Mouse (Mus musculus) hindbrain, embryonic 10.5 days (tissue): ENCODE results near the gene Ttc7. TPM values are rescaled to one million over a fixed set of nuclear protein-coding genes. Genes with fewer than 3 reads are reported as not detected.
"Not testable (repeated sequence)": the region's sequence is repeated elsewhere in the genome, so short reads cannot be mapped to it uniquely, and the experiment has no call there.

Experiments used
- DNase-seq: peaks from one replicate; pipeline ENCODE4 v3.0.0-alpha.2; 2017; ENCODE audit warnings: low spot score
- H3K27ac ChIP-seq: fragments of 300-500 bp; sonication (generic); 2 replicates; pipeline ENCODE4 v1.5.1; 2016; ENCODE audit warnings: mild to moderate bottlenecking, moderate library complexity
- H3K27me3 ChIP-seq: fragments of 300-500 bp; sonication (generic); 2 replicates; pipeline ENCODE4 v1.6.1; 2016; ENCODE audit warnings: mild to moderate bottlenecking; ENCODE audit not compliant: poor library complexity, insufficient read depth, severe bottlenecking
- H3K36me3 ChIP-seq: fragments of 300-500 bp; sonication (generic); 2 replicates; pipeline ENCODE4 v1.6.1; 2016; ENCODE audit warnings: mild to moderate bottlenecking, moderate library complexity
- H3K4me1 ChIP-seq: fragments of 300-500 bp; sonication (generic); replicated peaks from 2 replicates; pipeline ENCODE4 v1.6.1; 2016; ENCODE audit warnings: mild to moderate bottlenecking
- H3K4me3 ChIP-seq: fragments of 300-500 bp; sonication (generic); 2 replicates; pipeline ENCODE4 v1.5.1; 2016; ENCODE audit warnings: mild to moderate bottlenecking, moderate library complexity
- H3K9me3 ChIP-seq: fragments of 300-500 bp; sonication (generic); 2 replicates; pipeline ENCODE4 v1.6.1; 2016; ENCODE audit warnings: mild to moderate bottlenecking, moderate library complexity
- WGBS: fragments of 180-500 bp; shearing (Covaris S2); methylation state at CpG from one replicate; pipeline ENCODE4 v1.1.7; 2016; 5-methylcytosine and 5-hydroxymethylcytosine counted together
- polyA plus RNA-seq: library from polyadenylated mRNA; unstranded; fragments of >200 nt; fragmentation: Nextera tagmentation; extraction: Ambion mirVana; gene quantifications from 2 replicates; pipeline ENCODE4 v1.2.1, GENCODE M21; 2016

The Ttc7 gene
- polyA plus RNA-seq, 1 experiment from 2014 or later: 4.7 TPM

GRCm38 (mm10) chr17:87291782-87292181, 9.1 kb downstream of the Ttc7 start:
- H3K36me3 ChIP-seq: no peaks in the 10 kb centered on the region
- H3K9me3 ChIP-seq: no peaks in the 10 kb centered on the region
- DNase-seq: no peak
- H3K27ac ChIP-seq: no peak overlapping the region
- 90% methylated on average over 5 of the region's 5 CpGs for WGBS
- H3K4me3 ChIP-seq: no peak overlapping the region
- H3K4me1 ChIP-seq: peaks cover 15% of the 10 kb centered on the region
- peaks cover 35% of the 10 kb centered on the region for H3K27me3 ChIP-seq

- peaks cover 4% of the 10 kb centered on the region for H3K4me1 ChIP-seq
- no peak overlapping the region for H3K27ac ChIP-seq
- 90% methylated on average over 5 of the region's 5 CpGs for WGBS
- H3K27me3 ChIP-seq: peaks cover 22% of the 10 kb centered on the region
- no peaks in the 10 kb centered on the region for H3K9me3 ChIP-seq
- no peak for DNase-seq
- no peak overlapping the region for H3K4me3 ChIP-seq
- H3K36me3 ChIP-seq: no peaks in the 10 kb centered on the region
Measured at GRCm38 (mm10) chr17:87293125-87293524, 10.4 kb downstream of the Ttc7 start.

GRCm38 (mm10) chr17:87295738-87296137, 13.1 kb downstream of the Ttc7 start:
- 85% methylated on average over 7 of the region's 7 CpGs for WGBS
- DNase-seq: no peak
- no peak overlapping the region for H3K27ac ChIP-seq
- no peaks in the 10 kb centered on the region for H3K27me3 ChIP-seq
- no peaks in the 10 kb centered on the region for H3K9me3 ChIP-seq
- H3K4me3 ChIP-seq: no peak overlapping the region
- no peaks in the 10 kb centered on the region for H3K4me1 ChIP-seq
- no peaks in the 10 kb centered on the region for H3K36me3 ChIP-seq

GRCm38 (mm10) chr17:87296701-87297100, 14.0 kb downstream of the Ttc7 start:
- not testable (repeated sequence) for H3K27me3 ChIP-seq, H3K27ac ChIP-seq, H3K4me3 ChIP-seq, H3K9me3 ChIP-seq, H3K36me3 ChIP-seq, DNase-seq, H3K4me1 ChIP-seq
- 83% methylated on average over 1 of the region's 1 CpGs for WGBS

GRCm38 (mm10) chr17:87298944-87299343, 16.3 kb downstream of the Ttc7 start:
- H3K27me3 ChIP-seq: no peaks in the 10 kb centered on the region
- WGBS: 77% methylated on average over 6 of the region's 6 CpGs
- no peak for DNase-seq
- H3K36me3 ChIP-seq: no peaks in the 10 kb centered on the region
- H3K4me3 ChIP-seq: no peak overlapping the region
- no peaks in the 10 kb centered on the region for H3K4me1 ChIP-seq
- H3K9me3 ChIP-seq: no peaks in the 10 kb centered on the region
- no peak overlapping the region for H3K27ac ChIP-seq

- Histone ChIP-seq H3K9me3 (no peaks in the 10 kb centered on the region), H3K4me3 (no peak overlapping the region), H3K36me3 (no peaks in the 10 kb centered on the region), H3K4me1 (no peaks in the 10 kb centered on the region), H3K27ac (no peak overlapping the region), H3K27me3 (no peaks in the 10 kb centered on the region)
- 86% methylated on average over 10 of the region's 10 CpGs for WGBS
- DNase-seq: no peak
Measured at GRCm38 (mm10) chr17:87300340-87300739, 17.7 kb downstream of the Ttc7 start.

GRCm38 (mm10) chr17:87301607-87302006, 18.9 kb downstream of the Ttc7 start:
- not testable (repeated sequence) for H3K4me3 ChIP-seq, DNase-seq, H3K27ac ChIP-seq, H3K27me3 ChIP-seq, H3K9me3 ChIP-seq, H3K36me3 ChIP-seq, H3K4me1 ChIP-seq
- 93% methylated on average over 9 of the region's 9 CpGs for WGBS

GRCm38 (mm10) chr17:87302014-87302794, 19.5 kb downstream of the Ttc7 start:
- no peaks in the 10 kb centered on the region for H3K9me3 ChIP-seq
- H3K4me1 ChIP-seq: no peaks in the 10 kb centered on the region
- no peak overlapping the region for H3K27ac ChIP-seq
- no peak overlapping the region for H3K4me3 ChIP-seq
- no peaks in the 10 kb centered on the region for H3K36me3 ChIP-seq
- 82% methylated on average over 13 of the region's 13 CpGs for WGBS
- DNase-seq: no peak
- H3K27me3 ChIP-seq: no peaks in the 10 kb centered on the region

GRCm38 (mm10) chr17:87304151-87304894, 21.6 kb downstream of the Ttc7 start:
- Histone ChIP-seq H3K27me3 (no peaks in the 10 kb centered on the region), H3K4me3 (no peak overlapping the region), H3K36me3 (no peaks in the 10 kb centered on the region), H3K27ac (no peak overlapping the region), H3K4me1 (no peaks in the 10 kb centered on the region), H3K9me3 (no peaks in the 10 kb centered on the region)
- WGBS: 86% methylated on average over 11 of the region's 11 CpGs
- no peak for DNase-seq

- DNase-seq: no peak
- 92% methylated on average over 8 of the region's 8 CpGs for WGBS
- H3K27ac ChIP-seq: no peak overlapping the region
Measured at GRCm38 (mm10) chr17:87305065-87305464, 22.4 kb downstream of the Ttc7 start.

GRCm38 (mm10) chr17:87306746-87307145, 24.1 kb downstream of the Ttc7 start:
- H3K27me3 ChIP-seq: no peaks in the 10 kb centered on the region
- no peak for DNase-seq
- H3K4me3 ChIP-seq: no peak overlapping the region
- H3K27ac ChIP-seq: no peak overlapping the region
- H3K36me3 ChIP-seq: no peaks in the 10 kb centered on the region
- peaks cover 2% of the 10 kb centered on the region; the same call in 1 of the 2 replicates for H3K4me1 ChIP-seq
- H3K9me3 ChIP-seq: no peaks in the 10 kb centered on the region
- 80% methylated on average over 8 of the region's 8 CpGs for WGBS

More at GRCm38 (mm10) chr17:87305065-87305464, 22.4 kb downstream of the Ttc7 start:
- H3K27me3 ChIP-seq: no peaks in the 10 kb centered on the region
- H3K36me3 ChIP-seq: no peaks in the 10 kb centered on the region
- H3K9me3 ChIP-seq: no peaks in the 10 kb centered on the region
- H3K4me1 ChIP-seq: no peaks in the 10 kb centered on the region
- H3K4me3 ChIP-seq: no peak overlapping the region

GRCm38 (mm10) chr17:87309073-87309788, 26.5 kb downstream of the Ttc7 start:
- H3K4me3 ChIP-seq: no peak overlapping the region
- peaks cover 9% of the 10 kb centered on the region; the same call in 1 of the 2 replicates for H3K27me3 ChIP-seq
- 85% methylated on average over 12 of the region's 12 CpGs for WGBS
- no peaks in the 10 kb centered on the region for H3K36me3 ChIP-seq
- no peak overlapping the region for H3K27ac ChIP-seq
- no peak for DNase-seq
- H3K4me1 ChIP-seq: peaks cover 22% of the 10 kb centered on the region
- no peaks in the 10 kb centered on the region for H3K9me3 ChIP-seq

GRCm38 (mm10) chr17:87310497-87310896, 27.8 kb downstream of the Ttc7 start:
- no peak for DNase-seq
- WGBS: 88% methylated on average over 7 of the region's 7 CpGs
- Histone ChIP-seq H3K4me1 (peaks cover 35% of the 10 kb centered on the region), H3K9me3 (no peaks in the 10 kb centered on the region), H3K36me3 (no peaks in the 10 kb centered on the region), H3K27ac (no peak overlapping the region), H3K4me3 (no peak overlapping the region), H3K27me3 (peaks cover 9% of the 10 kb centered on the region; the same call in 1 of the 2 replicates)
